Mouse (Mus musculus) spleen, adult 2 months (tissue): ENCODE measurements at regions not wholly inside any gene's neighbourhood (a gene's known extent, or its start where the extent isn't known, plus 50 kb on each side); places are given as distances from the start of the nearest gene placed in this dataset.
A peak's percentile ranks its signal among the peaks of the same experiment; 100 is the strongest.

ENCODE experiments used
- DNase-seq, 2 experiments: peaks; one replicate each; pipeline versions ENCODE4 v3.0.0 to v3.0.0-alpha.2; 2012 to 2021; ENCODE audit warnings: low spot score in 2 of 2, low read depth in 1 of 2
- H3K27ac ChIP-seq: fragments of 200-500 bp; 2 replicates; pipeline ENCODE4 v1.5.1; 2012; ENCODE audit warnings: low read length, inconsistent platforms; ENCODE audit not compliant: insufficient read depth
- H3K27me3 ChIP-seq: fragments of 200-500 bp; 2 replicates; pipeline ENCODE4 v1.6.1; 2012; ENCODE audit warnings: mild to moderate bottlenecking, moderate library complexity, low read length, inconsistent platforms; ENCODE audit not compliant: control insufficient read depth, insufficient read depth
- H3K36me3 ChIP-seq: fragments of 200-500 bp; 2 replicates; pipeline ENCODE4 v1.6.1; 2012; ENCODE audit warnings: mild to moderate bottlenecking, low read length, inconsistent platforms; ENCODE audit not compliant: control insufficient read depth, insufficient read depth
- H3K4me1 ChIP-seq: fragments of 200-500 bp; 2 replicates; pipeline ENCODE4 v1.6.1; 2011; ENCODE audit warnings: inconsistent platforms; ENCODE audit not compliant: control insufficient read depth, insufficient read depth, insufficient read length
- H3K4me3 ChIP-seq: fragments of 200-500 bp; 2 replicates; pipeline ENCODE4 v1.5.1; 2011; ENCODE audit warnings: mild to moderate bottlenecking, inconsistent platforms; ENCODE audit not compliant: insufficient read depth, insufficient read length; ENCODE audit errors: extremely low read depth
- CTCF ChIP-seq: fragments of 200-500 bp; IDR thresholded peaks from 2 replicates; pipeline ENCODE4 v1.5.1; 2011; ENCODE audit warnings: mild to moderate bottlenecking, inconsistent platforms; ENCODE audit not compliant: insufficient read depth, insufficient read length, insufficient replicate concordance; ENCODE audit errors: extremely low read depth
- POLR2A ChIP-seq: fragments of 200-500 bp; IDR thresholded peaks from 2 replicates; pipeline ENCODE4 v1.6.1; 2011; ENCODE audit warnings: low read depth, low read length, inconsistent platforms
- WGBS: fragments of 180-500 bp; shearing (Covaris S2); methylation state at CpG from one replicate; pipeline ENCODE4 v1.1.7; 2018; 5-methylcytosine and 5-hydroxymethylcytosine counted together

GRCm38 (mm10) chr4:105290847-105291475, 133.8 kb downstream of the Plpp3 start:
- TF ChIP-seq POLR2A = no peak
- TF ChIP-seq CTCF = no peak
- Histone ChIP-seq H3K4me3 (no peak overlapping the region), H3K27ac (peak overlapping the region; percentile 40; the same call in 1 of the 2 replicates)

GRCm38 (mm10) chr4:105291503-105291902, 134.4 kb downstream of the Plpp3 start:
- no peak overlapping the region for H3K4me3 ChIP-seq
- H3K27ac ChIP-seq = peak overlapping the region; percentile 1; the same call in 1 of the 2 replicates
- H3K36me3 ChIP-seq = no peaks in the 10 kb centered on the region
- TF ChIP-seq CTCF (no peak), POLR2A (no peak)
- H3K4me1 ChIP-seq = peaks cover 22% of the 10 kb centered on the region; the same call in 1 of the 2 replicates
- DNase-seq = no peak
- H3K27me3 ChIP-seq = no peaks in the 10 kb centered on the region
- 9% methylated on average over 1 of the region's 1 CpGs for WGBS

More at GRCm38 (mm10) chr4:105290847-105291475, 133.8 kb downstream of the Plpp3 start:
- DNase-seq = peak in 1 of 2 experiments; percentile 60
- Histone ChIP-seq H3K4me1 (peaks cover 26% of the 10 kb centered on the region; the same call in 1 of the 2 replicates), H3K36me3 (no peaks in the 10 kb centered on the region), H3K27me3 (no peaks in the 10 kb centered on the region)
- 24% methylated on average over 11 of the region's 11 CpGs for WGBS

- TF ChIP-seq CTCF = no peak
- TF ChIP-seq POLR2A = no peak
- Histone ChIP-seq H3K36me3 (no peaks in the 10 kb centered on the region), H3K4me1 (no peaks in the 10 kb centered on the region), H3K27ac (no peak overlapping the region), H3K27me3 (no peaks in the 10 kb centered on the region), H3K4me3 (no peak overlapping the region)
- 92% methylated on average over 6 of the region's 6 CpGs for WGBS
- DNase-seq = no peak
Measured at GRCm38 (mm10) chr4:105299358-105299757, 142.2 kb downstream of the Plpp3 start.

GRCm38 (mm10) chr4:105301547-105301946, 144.4 kb downstream of the Plpp3 start:
- H3K27me3 ChIP-seq = no peaks in the 10 kb centered on the region
- H3K27ac ChIP-seq = no peak overlapping the region
- H3K4me1 ChIP-seq = peaks cover 7% of the 10 kb centered on the region; the same call in 1 of the 2 replicates
- TF ChIP-seq CTCF (no peak), POLR2A (no peak)
- DNase-seq = no peak
- no peaks in the 10 kb centered on the region for H3K36me3 ChIP-seq
- no peak overlapping the region for H3K4me3 ChIP-seq
- WGBS = 89% methylated on average over 1 of the region's 1 CpGs

- Histone ChIP-seq H3K4me1 (peaks cover 11% of the 10 kb centered on the region; the same call in 1 of the 2 replicates), H3K36me3 (no peaks in the 10 kb centered on the region), H3K27ac (no peak overlapping the region), H3K27me3 (no peaks in the 10 kb centered on the region), H3K4me3 (no peak overlapping the region)
- WGBS = 72% methylated on average over 2 of the region's 2 CpGs
- TF ChIP-seq CTCF (no peak), POLR2A (no peak)
- DNase-seq = no peak
Measured at GRCm38 (mm10) chr4:105304166-105304565, 147.0 kb downstream of the Plpp3 start.

- peak in 1 of 2 experiments; percentile 59 for DNase-seq
- Histone ChIP-seq H3K27ac (no peak overlapping the region), H3K36me3 (no peaks in the 10 kb centered on the region), H3K27me3 (no peaks in the 10 kb centered on the region), H3K4me1 (peaks cover 11% of the 10 kb centered on the region; the same call in 1 of the 2 replicates), H3K4me3 (no peak overlapping the region)
- 12% methylated on average over 6 of the region's 6 CpGs for WGBS
- no peak for TF ChIP-seq POLR2A
- no peak for TF ChIP-seq CTCF
Measured at GRCm38 (mm10) chr4:105305931-105306330, 148.8 kb downstream of the Plpp3 start.

- H3K4me3 ChIP-seq = no peak overlapping the region
- peaks cover 11% of the 10 kb centered on the region; the same call in 1 of the 2 replicates for H3K4me1 ChIP-seq
- no peak for TF ChIP-seq CTCF
- TF ChIP-seq POLR2A = no peak
- H3K27ac ChIP-seq = no peak overlapping the region
- 85% methylated on average over 4 of the region's 4 CpGs for WGBS
- DNase-seq = no peak
- no peaks in the 10 kb centered on the region for H3K27me3 ChIP-seq
- H3K36me3 ChIP-seq = no peaks in the 10 kb centered on the region
Measured at GRCm38 (mm10) chr4:105307356-105307755, 150.2 kb downstream of the Plpp3 start.
